In genomic region chr10:26799562-26800051, GRCm38 (mm10) we compare ENCODE assay signal across 9 mouse cellular contexts. TPM values are rescaled to one million over a fixed set of nuclear protein-coding genes. Genes with fewer than 3 reads are reported as not detected.
DNase-seq lines count a peak whose midpoint lies in the region; ATAC-seq and TF ChIP-seq lines count a peak whose summit lies in the region.
"Had no signal": no experiment of that assay in that cellular context is flagged by ENCODE, and none has a peak within 500 bp of the region (broad histone marks: within the 10 kb centered on the region; RNA-seq: fewer than 3 reads in every experiment).

No protein-coding gene starts in this region.

- H3K27ac ChIP-seq in testis, adult 2 months (ENCODE audit: control insufficient read depth, insufficient read depth, low read depth, low read length) = no peak overlapping the region
- H3K27ac ChIP-seq in heart, adult 2 months = peak overlapping the region; percentile 85
- H3K27ac ChIP-seq in kidney, embryonic 16.5 days (ENCODE audit: low read length) = peak overlapping the region; percentile 79
- H3K27ac ChIP-seq: neural tube, embryonic 12.5 days had no signal

- no peak for TF ChIP-seq POLR2A in testis, adult 2 months (IDR thresholded peaks at IDR 0.05; ENCODE audit: control insufficient read depth, low read depth, low read length)
- TF ChIP-seq POLR2A in heart, adult 2 months (IDR thresholded peaks at IDR 0.05; ENCODE audit: insufficient read depth, low read depth, low read length) = 0 out of 2 replicates have a peak, but pooled peaks have one; percentile 7

- H3K4me2 ChIP-seq in kidney, embryonic 16.5 days (replicated peaks; ENCODE audit: low read depth, low read length) = no peak overlapping the region
- H3K4me2 ChIP-seq: neural tube, embryonic 12.5 days had no signal

- WGBS in heart, adult 2 months = 18% methylated on average over 5 of the region's 5 CpGs
- 50% methylated on average over 5 of the region's 5 CpGs for WGBS in kidney, embryonic 16.5 days

- no peak overlapping the region for H3K9ac ChIP-seq in heart, adult 2 months (ENCODE audit: low read depth, low read length)
- no peak overlapping the region for H3K9ac ChIP-seq in kidney, embryonic 16.5 days (replicated peaks; ENCODE audit: low read length)
- H3K9ac ChIP-seq: neural tube, embryonic 12.5 days had no signal

- H3K4me3 ChIP-seq in testis, adult 2 months (ENCODE audit: control insufficient read depth, low read depth, low read length) = peak overlapping the region; percentile 51; the same call in 1 of the 2 replicates
- H3K4me3 ChIP-seq in heart, adult 2 months = no peak overlapping the region
- no peak overlapping the region for H3K4me3 ChIP-seq in kidney, embryonic 16.5 days (ENCODE audit: low read length)
- H3K4me3 ChIP-seq: neural tube, embryonic 12.5 days had no signal

- ATAC-seq in kidney, embryonic 16.5 days (ENCODE audit: low FRiP score, low TSS enrichment) = peak; percentile 86
- peak; percentile 87 for ATAC-seq in megakaryocyte progenitor cell, adult 5-6 weeks (replicated peaks; ENCODE audit: poor library complexity)

- peaks cover 4% of the 10 kb centered on the region for H3K4me1 ChIP-seq in testis, adult 2 months (ENCODE audit: control insufficient read depth, insufficient read depth, low read length)
- peaks cover 21% of the 10 kb centered on the region for H3K4me1 ChIP-seq in heart, adult 2 months (ENCODE audit: control insufficient read depth, insufficient read depth, low read length)
- H3K4me1 ChIP-seq in kidney, embryonic 16.5 days (ENCODE audit: insufficient read depth, low read length) = peaks cover 34% of the 10 kb centered on the region
- H3K4me1 ChIP-seq: neural tube, embryonic 12.5 days had no signal

- peaks cover 3% of the 10 kb centered on the region for H3K79me2 ChIP-seq in heart, adult 2 months (replicated peaks; ENCODE audit: control insufficient read depth, insufficient read depth, low read length)

- no peak for TF ChIP-seq CTCF in testis, adult 2 months (IDR thresholded peaks at IDR 0.05; ENCODE audit: control insufficient read depth, insufficient read depth, insufficient replicate concordance, low read depth, low read length)
- TF ChIP-seq CTCF in heart, adult 2 months (IDR thresholded peaks at IDR 0.05) = no peak

- H3K27me3 ChIP-seq in testis, adult 2 months (ENCODE audit: control insufficient read depth, insufficient read depth, low read length) = no peaks in the 10 kb centered on the region
- H3K27me3 ChIP-seq in heart, adult 2 months (ENCODE audit: control insufficient read depth, insufficient read depth, low read length) = no peaks in the 10 kb centered on the region
- no peaks in the 10 kb centered on the region for H3K27me3 ChIP-seq in kidney, embryonic 16.5 days (ENCODE audit: insufficient read depth, low read length)
- H3K27me3 ChIP-seq: neural tube, embryonic 12.5 days had no signal

- no peaks in the 10 kb centered on the region for H3K9me3 ChIP-seq in kidney, embryonic 16.5 days (ENCODE audit: low read length)
- H3K9me3 ChIP-seq: neural tube, embryonic 12.5 days had no signal

- no peak for DNase-seq in testis, postnatal 10 days (ENCODE audit: low spot score)
- peak; percentile 66 to 80 for DNase-seq in heart, adult 2 months
- peak; percentile 68 for DNase-seq in thymus, postnatal 25 days
- no peak for DNase-seq in cerebellum, adult 8-10 months
- DNase-seq in testis, postnatal 14 days (ENCODE audit: low spot score) = no peak

- intact Hi-C loops in heart, adult 2 months (cut with DNase I) = loop anchor here (1.0 to 2.0 kb wide), 2 partner anchors 27 to 29 kb away; no protein-coding TSS in a partner anchor

- peak; percentile 59; the same call in 1 of the 2 replicates for TF ChIP-seq EP300 in heart, adult 2 months (IDR thresholded peaks at IDR 0.05; ENCODE audit: insufficient read depth, low read depth, low read length)

- no peaks in the 10 kb centered on the region for H3K36me3 ChIP-seq in testis, adult 2 months (ENCODE audit: control insufficient read depth, insufficient read depth, low read length)
- H3K36me3 ChIP-seq in heart, adult 2 months (ENCODE audit: control insufficient read depth, insufficient read depth, low read length) = peaks cover 18% of the 10 kb centered on the region
- no peaks in the 10 kb centered on the region for H3K36me3 ChIP-seq in kidney, embryonic 16.5 days (ENCODE audit: insufficient read depth, low read length)
- H3K36me3 ChIP-seq: neural tube, embryonic 12.5 days had no signal

RNA-seq across cellular contexts. Expression of gene Arhgap18, which starts 46.4 kb away (rescaled TPM):
- polyA plus RNA-seq in testis, adult 2 months (2012; rRNA removed) = 1.4 and 1.7 TPM in 2 replicates
- total RNA-seq in heart, adult 2 months (2021) = 10 to 100 TPM; 13.3 to 14.5 TPM
- polyA plus RNA-seq in heart, adult 2 months (2012; rRNA removed) = 4.1 and 9.0 TPM in 2 replicates
- 41.5 and 49.3 TPM in 2 replicates for polyA plus RNA-seq in kidney, embryonic 16.5 days (2015; fragmentation: Nextera tagmentation; extraction: Ambion mirVana)
- 23.7 and 34.6 TPM in 2 replicates for total RNA-seq in megakaryocyte progenitor cell, adult 5-6 weeks (2015)
- 36.9 and 39.7 TPM in 2 replicates for total RNA-seq in megakaryocyte progenitor cell, adult 5-6 weeks (2017)

Comparison
In these comparisons a context has a peak if more than half of its experiments do, and no peak if none do; other contexts are left out.
1. DNase-seq: peak in heart, adult 2 months (2 of 2) and thymus, postnatal 25 days (single experiment); none in testis, postnatal 10 days (single experiment), cerebellum, adult 8-10 months (single experiment) and testis, postnatal 14 days (single experiment).